ENCODE assay signal across 8 mouse cellular contexts in the genomic region with DNA sequence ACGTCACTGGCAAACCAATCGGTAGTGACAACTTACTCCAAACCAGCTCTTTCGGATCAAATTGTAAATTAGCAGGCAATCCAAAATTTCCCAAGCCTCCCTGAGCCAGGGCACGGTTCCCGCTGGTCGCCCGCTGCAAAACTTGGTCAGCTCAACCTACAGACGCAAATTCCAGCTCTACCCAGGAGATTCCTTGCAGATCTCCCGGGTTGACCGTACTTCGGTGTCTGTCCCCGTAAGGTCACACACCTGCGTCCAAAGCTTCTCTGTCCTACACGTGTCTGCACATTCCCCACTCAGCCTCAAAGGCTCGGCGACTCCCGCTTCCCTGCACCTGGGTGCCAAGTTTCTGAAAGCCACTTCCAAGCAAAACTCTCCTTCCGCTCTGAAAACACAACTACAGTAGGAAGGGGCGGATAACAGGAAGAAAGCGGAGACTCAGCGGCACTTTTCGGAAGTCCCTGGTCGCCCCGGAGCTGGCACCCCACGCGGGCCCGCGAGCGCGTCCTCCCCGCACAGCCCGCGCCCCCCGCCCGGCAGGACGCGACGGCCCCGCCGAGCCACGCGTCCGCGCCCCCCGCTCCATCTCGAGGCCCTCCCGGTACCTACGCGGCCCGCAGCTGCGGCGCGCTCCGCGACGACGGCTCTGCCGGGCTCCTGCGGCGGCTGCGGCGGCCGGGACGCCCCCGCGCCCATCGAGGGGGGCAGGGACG. TPM values are rescaled to one million over a fixed set of nuclear protein-coding genes. Genes with fewer than 3 reads are reported as not detected.
DNase-seq lines count a peak whose midpoint lies in the region; ATAC-seq and TF ChIP-seq lines count a peak whose summit lies in the region.

No protein-coding gene starts in this region.

- no peaks in the 10 kb centered on the region for H3K27me3 ChIP-seq in intestine, postnatal 0 days (replicated peaks; ENCODE audit: control insufficient read depth, insufficient read depth, low read length)
- H3K27me3 ChIP-seq in limb, embryonic 14.5 days (ENCODE audit: control insufficient read depth, insufficient read depth, low read length) = no peaks in the 10 kb centered on the region
- no peaks in the 10 kb centered on the region for H3K27me3 ChIP-seq in midbrain, embryonic 14.5 days (ENCODE audit: control insufficient read depth, insufficient read depth, low read length)

- H3K4me2 ChIP-seq in intestine, postnatal 0 days (replicated peaks; ENCODE audit: low read depth) = peak overlapping the region; percentile 86
- peak overlapping the region; percentile 61 for H3K4me2 ChIP-seq in limb, embryonic 14.5 days (replicated peaks; ENCODE audit: low read depth, low read length, severe bottlenecking)
- H3K4me2 ChIP-seq in midbrain, embryonic 14.5 days (ENCODE audit: low read length) = peak overlapping the region; percentile 92

- H3K9me3 ChIP-seq in intestine, postnatal 0 days (ENCODE audit: control insufficient read depth) = no peaks in the 10 kb centered on the region
- H3K9me3 ChIP-seq in limb, embryonic 14.5 days (ENCODE audit: control insufficient read depth, low read length) = no peaks in the 10 kb centered on the region
- H3K9me3 ChIP-seq in midbrain, embryonic 14.5 days (ENCODE audit: control insufficient read depth, low read length) = no peaks in the 10 kb centered on the region

- TF ChIP-seq CTCF in intestine, postnatal 0 days (IDR thresholded peaks at IDR 0.05; ENCODE audit: low read depth) = no peak

- peak overlapping the region; percentile 96 for H3K4me3 ChIP-seq in intestine, postnatal 0 days (ENCODE audit: low read depth, low read length)
- peak overlapping the region; percentile 81 for H3K4me3 ChIP-seq in limb, embryonic 14.5 days (replicated peaks; ENCODE audit: low read length)
- peak overlapping the region; percentile 74 for H3K4me3 ChIP-seq in midbrain, embryonic 14.5 days (replicated peaks; ENCODE audit: low read depth, low read length)

- under 1% methylated on average over 40 of the region's 68 CpGs for WGBS in intestine, postnatal 0 days
- under 1% methylated on average over 55 of the region's 68 CpGs for WGBS in limb, embryonic 14.5 days
- under 1% methylated on average over 67 of the region's 68 CpGs for WGBS in midbrain, embryonic 14.5 days

- no peaks in the 10 kb centered on the region for H3K4me1 ChIP-seq in intestine, postnatal 0 days (replicated peaks; ENCODE audit: control insufficient read depth, insufficient read depth, low read length)
- H3K4me1 ChIP-seq in limb, embryonic 14.5 days (ENCODE audit: control insufficient read depth, insufficient read depth, low read length) = peaks cover 14% of the 10 kb centered on the region
- H3K4me1 ChIP-seq in midbrain, embryonic 14.5 days (ENCODE audit: control insufficient read depth, insufficient read depth, low read length) = 0 out of 2 replicates have a peak, but pooled peaks cover 3% of the 10 kb centered on the region

- ATAC-seq in intestine, postnatal 0 days = peak; percentile 48
- peak; percentile 70 for ATAC-seq in limb, embryonic 14.5 days (ENCODE audit: low FRiP score, low read depth)
- ATAC-seq in midbrain, embryonic 14.5 days (ENCODE audit: low FRiP score, low TSS enrichment) = no peak; the same call in 1 of the 2 replicates

- DNase-seq in left cerebral cortex, adult 18-20 months (ENCODE audit: low spot score in 2 of 2) = peak; percentile 22 to 52
- DNase-seq in left cerebral cortex, adult 11 months (ENCODE audit: low spot score) = no peak
- peak; percentile 50 for DNase-seq in embryo, embryonic 10 days (ENCODE audit: low spot score)
- peak; percentile 97 for DNase-seq in heart, adult 11 months
- peak; percentile 42 for DNase-seq in limb, embryonic 14.5 days (ENCODE audit: low spot score)
- peak; percentile 63 for DNase-seq in midbrain, embryonic 14.5 days
- peak; percentile 54 to 56 for DNase-seq in spleen, postnatal 10 days (ENCODE audit: low spot score in 2 of 2)

- TF ChIP-seq POLR2A in limb, embryonic 14.5 days (IDR thresholded peaks at IDR 0.05; ENCODE audit: borderline replicate concordance, extremely low read depth, insufficient read depth, insufficient read length) = no peak

- peak overlapping the region; percentile 81 for H3K27ac ChIP-seq in intestine, postnatal 0 days (ENCODE audit: low read depth, low read length)
- H3K27ac ChIP-seq in limb, embryonic 14.5 days (replicated peaks; ENCODE audit: low read depth, low read length) = peak overlapping the region; percentile 88
- H3K27ac ChIP-seq in midbrain, embryonic 14.5 days (replicated peaks; ENCODE audit: low read depth, low read length) = peak overlapping the region; percentile 64

- H3K36me3 ChIP-seq in intestine, postnatal 0 days (ENCODE audit: control insufficient read depth, insufficient read depth) = no peaks in the 10 kb centered on the region
- no peaks in the 10 kb centered on the region for H3K36me3 ChIP-seq in limb, embryonic 14.5 days (ENCODE audit: control insufficient read depth, insufficient read depth, low read length)
- no peaks in the 10 kb centered on the region for H3K36me3 ChIP-seq in midbrain, embryonic 14.5 days (ENCODE audit: control insufficient read depth, insufficient read depth, low read length)

- H3K9ac ChIP-seq in intestine, postnatal 0 days (ENCODE audit: low read depth, low read length) = peak overlapping the region; percentile 91
- peak overlapping the region; percentile 91 for H3K9ac ChIP-seq in limb, embryonic 14.5 days (ENCODE audit: low read depth, low read length, severe bottlenecking)
- peak overlapping the region; percentile 80 for H3K9ac ChIP-seq in midbrain, embryonic 14.5 days (replicated peaks; ENCODE audit: low read length)

RNA-seq across cellular contexts. Expression of a gene that starts 0.7 kb away (rescaled TPM):
- total RNA-seq in left cerebral cortex, adult 18-20 months (2021) = 10 to 100 TPM; 37.3 to 41.6 TPM
- polyA plus RNA-seq in intestine, postnatal 0 days (2015; fragmentation: Nextera tagmentation; extraction: Ambion mirVana) = 10.3 and 11.2 TPM in 2 replicates
- 11.3 and 13.5 TPM in 2 replicates for polyA plus RNA-seq in limb, embryonic 14.5 days (2012; rRNA removed)
- polyA plus RNA-seq in limb, embryonic 14.5 days (2014; fragmentation: Nextera tagmentation; extraction: Ambion mirVana) = 22.1 and 25.0 TPM in 2 replicates
- 5.3 and 6.0 TPM in 2 replicates for polyA plus RNA-seq in midbrain, embryonic 14.5 days (2014; fragmentation: Nextera tagmentation; extraction: Ambion mirVana)
